Mouse (Mus musculus): ENCODE results near the gene Rec8. TPM values are rescaled to one million over a fixed set of nuclear protein-coding genes. Genes with fewer than 3 reads are reported as not detected.

Gene Rec8
- total and polyA plus RNA-seq, 2 experiments from 2014 or later: 12.2 to 12.8 TPM

DNA sequence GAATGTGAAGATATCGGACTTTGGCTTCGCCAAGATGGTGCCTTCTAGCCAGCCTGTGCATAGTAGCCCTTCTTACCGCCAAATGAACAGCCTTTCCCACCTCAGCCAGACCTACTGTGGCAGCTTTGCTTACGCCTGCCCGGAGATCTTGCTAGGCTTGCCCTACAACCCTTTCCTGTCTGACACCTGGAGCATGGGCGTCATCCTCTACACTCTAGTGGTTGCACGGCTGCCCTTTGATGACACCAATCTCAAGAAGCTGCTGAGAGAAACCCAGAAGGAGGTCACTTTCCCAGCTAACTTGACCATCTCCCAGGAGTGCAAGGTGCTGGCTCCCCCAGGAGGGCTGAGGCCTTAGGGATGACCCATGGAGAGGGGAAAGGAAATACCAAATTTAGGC, 33.7 kb downstream of the Rec8 start:
- WGBS: 89% methylated on average over 7 of the region's 7 CpGs
- no peak for TF ChIP-seq CTCF (IDR thresholded peaks at IDR 0.05; ENCODE audit: low read depth)
- Histone ChIP-seq H3K4me1 (ENCODE audit: insufficient read depth, low read length) (no peaks in the 10 kb centered on the region), H3K4me2 (ENCODE audit: low read depth, low read length) (no peak overlapping the region), H3K9ac (replicated peaks; ENCODE audit: low read length) (no peak overlapping the region), H3K36me3 (ENCODE audit: insufficient read depth, low read length) (no peaks in the 10 kb centered on the region), H3K4me3 (ENCODE audit: low read length) (no peak overlapping the region), H3K27me3 (ENCODE audit: insufficient read depth, low read length) (no peaks in the 10 kb centered on the region), H3K9me3 (ENCODE audit: low read length) (no peaks in the 10 kb centered on the region), H3K27ac (no peak overlapping the region)
- DNase-seq (ENCODE audit: low spot score) (no peak), ATAC-seq (no peak)

DNA sequence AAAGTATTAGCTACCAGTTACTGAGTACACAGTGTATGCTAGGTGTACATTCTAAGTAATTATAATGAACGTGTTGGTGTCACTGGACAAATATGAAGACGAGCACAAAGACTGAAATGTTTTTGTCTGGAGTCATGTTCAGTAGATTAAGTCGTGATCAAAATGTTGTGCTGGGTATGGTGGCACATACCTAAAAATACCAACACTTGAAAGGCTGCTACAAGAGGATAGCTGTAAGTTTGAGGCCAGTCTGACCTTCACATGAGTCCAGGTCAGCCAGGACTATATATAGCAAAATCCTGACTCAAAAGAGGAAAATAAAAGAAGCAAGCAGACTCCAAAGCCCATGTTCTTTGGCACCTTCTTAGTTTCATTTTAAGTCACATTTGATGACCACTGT, 39.1 kb downstream of the Rec8 start:
- Histone ChIP-seq H3K27me3 (ENCODE audit: insufficient read depth, low read length) (no peaks in the 10 kb centered on the region), H3K4me2 (ENCODE audit: low read depth, low read length) (no peak overlapping the region), H3K27ac (no peak overlapping the region), H3K36me3 (ENCODE audit: insufficient read depth, low read length) (peaks cover 8% of the 10 kb centered on the region; the same call in 1 of the 2 replicates), H3K4me3 (ENCODE audit: low read length) (no peak overlapping the region), H3K9ac (replicated peaks; ENCODE audit: low read length) (no peak overlapping the region), H3K9me3 (ENCODE audit: low read length) (no peaks in the 10 kb centered on the region), H3K4me1 (ENCODE audit: insufficient read depth, low read length) (no peaks in the 10 kb centered on the region; the same call in 1 of the 2 replicates)
- 87% methylated on average over 3 of the region's 3 CpGs for WGBS
- DNase-seq (ENCODE audit: low spot score): no peak
- TF ChIP-seq CTCF (IDR thresholded peaks at IDR 0.05; ENCODE audit: low read depth): no peak
- no peak for ATAC-seq

DNA sequence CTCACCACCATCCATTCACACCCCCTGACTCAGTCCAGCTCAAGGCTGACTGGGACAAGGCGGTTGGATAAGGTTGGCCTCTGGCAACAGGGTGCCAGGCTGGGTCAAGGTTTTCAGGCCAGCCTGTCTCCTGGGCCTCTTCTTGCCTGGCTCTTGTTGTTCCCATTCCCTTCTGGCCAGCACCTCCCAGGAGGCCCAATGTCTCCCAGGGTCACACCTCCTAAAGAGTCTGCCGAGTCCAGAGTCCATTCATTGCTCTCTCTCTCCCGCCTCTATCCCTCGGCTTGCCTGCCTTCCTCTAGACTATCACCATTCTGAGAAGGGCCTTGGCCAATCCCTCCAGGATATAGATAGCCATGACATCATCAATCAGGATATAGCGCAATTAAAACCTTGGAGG, 40.2 kb downstream of the Rec8 start:
- H3K4me2 ChIP-seq (ENCODE audit: low read depth, low read length): no peak overlapping the region
- DNase-seq (ENCODE audit: low spot score): no peak

DNA sequence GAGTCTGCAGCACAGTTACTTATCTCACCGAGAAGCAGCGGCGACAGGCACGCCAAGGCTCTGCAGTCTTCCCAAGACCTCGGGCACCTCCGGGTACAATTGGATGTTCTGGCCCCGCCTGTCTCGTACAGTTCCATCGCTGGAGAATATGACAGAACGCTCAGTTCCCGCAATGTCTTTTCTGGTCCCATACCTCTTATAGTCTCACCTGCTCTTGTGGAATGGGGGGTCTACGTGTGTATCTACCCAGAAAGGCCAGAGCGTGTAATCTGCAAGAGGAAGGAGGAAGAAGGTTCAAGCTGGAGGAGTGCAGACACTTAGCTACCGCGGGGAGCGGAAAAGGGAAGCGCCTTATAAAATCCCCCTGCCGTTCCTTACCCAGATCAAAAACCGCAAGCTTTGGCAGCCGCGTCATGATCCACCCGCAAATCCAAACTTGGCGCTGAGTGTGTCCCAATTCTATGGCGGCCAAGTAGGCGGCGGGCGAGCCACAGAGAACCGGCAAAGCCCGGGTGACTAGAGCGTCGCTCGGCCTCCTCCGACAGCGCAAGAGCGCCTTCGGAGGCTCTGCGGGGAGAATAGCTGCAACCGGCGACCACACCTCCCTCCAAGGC, 42.2 kb downstream of the Rec8 start, which contains the start of gene Mdp1:
TSS of gene Mdp1 (minus strand) at position 549 of the 614 bp plus-strand sequence.
- H3K27ac ChIP-seq: peak within 1 kb of the TSS; percentile 88
- H3K27me3 ChIP-seq (ENCODE audit: insufficient read depth, low read length): no peaks in the 10 kb centered on the region
- H3K36me3 ChIP-seq (ENCODE audit: insufficient read depth, low read length): peaks cover 21% of the 10 kb centered on the region; the same call in 1 of the 2 replicates
- DNase-seq (ENCODE audit: low spot score) (peak; percentile 96), ATAC-seq (peak; percentile 97)
- peak within 1 kb of the TSS; percentile 74 for H3K4me2 ChIP-seq (ENCODE audit: low read depth, low read length)
- under 1% methylated on average over 39 of the region's 39 CpGs for WGBS
- TF ChIP-seq CTCF (IDR thresholded peaks at IDR 0.05; ENCODE audit: low read depth): peak; percentile 69
- H3K4me3 ChIP-seq (ENCODE audit: low read length): peak within 1 kb of the TSS; percentile 70
- H3K9me3 ChIP-seq (ENCODE audit: low read length): no peaks in the 10 kb centered on the region
- H3K4me1 ChIP-seq (ENCODE audit: insufficient read depth, low read length): no peaks in the 10 kb centered on the region; the same call in 1 of the 2 replicates
- peak within 1 kb of the TSS; percentile 76 for H3K9ac ChIP-seq (replicated peaks; ENCODE audit: low read length)

More for the DNA sequence above, 40.2 kb downstream of the Rec8 start:
- H3K36me3 ChIP-seq (ENCODE audit: insufficient read depth, low read length): peaks cover 14% of the 10 kb centered on the region; the same call in 1 of the 2 replicates
- H3K27ac ChIP-seq: no peak overlapping the region
- no peaks in the 10 kb centered on the region; the same call in 1 of the 2 replicates for H3K4me1 ChIP-seq (ENCODE audit: insufficient read depth, low read length)
- no peak for TF ChIP-seq CTCF (IDR thresholded peaks at IDR 0.05; ENCODE audit: low read depth)
- WGBS: 91% methylated on average over 5 of the region's 5 CpGs
- no peak overlapping the region for H3K4me3 ChIP-seq (ENCODE audit: low read length)
- H3K27me3 ChIP-seq (ENCODE audit: insufficient read depth, low read length): no peaks in the 10 kb centered on the region
- H3K9me3 ChIP-seq (ENCODE audit: low read length): no peaks in the 10 kb centered on the region
- H3K9ac ChIP-seq (replicated peaks; ENCODE audit: low read length): no peak overlapping the region
- no peak for ATAC-seq

DNA sequence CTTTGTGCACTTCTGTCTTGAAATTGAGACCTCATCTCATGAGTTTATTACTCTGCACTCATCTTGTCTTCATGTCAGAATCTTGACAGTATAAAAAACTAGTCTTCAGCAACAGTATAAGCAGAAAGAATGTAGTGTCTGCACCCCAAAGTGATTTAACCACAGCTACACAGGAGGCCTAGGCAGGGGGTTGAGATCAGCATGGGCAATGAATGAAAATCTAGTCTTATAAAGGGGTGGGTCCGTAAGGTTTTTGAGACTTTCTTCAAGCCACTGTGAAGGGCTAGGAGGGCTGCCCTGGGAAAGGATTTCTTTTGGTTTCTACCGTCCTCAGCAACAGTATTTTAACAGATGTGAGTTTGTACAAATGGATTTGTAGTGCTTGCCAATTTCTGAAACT, 42.8 kb downstream of the Rec8 start:
- 29% methylated on average over 2 of the region's 2 CpGs for WGBS
- Histone ChIP-seq H3K9ac (replicated peaks; ENCODE audit: low read length) (no peak overlapping the region), H3K27me3 (ENCODE audit: insufficient read depth, low read length) (no peaks in the 10 kb centered on the region), H3K4me2 (ENCODE audit: low read depth, low read length) (peak overlapping the region; percentile 74), H3K27ac (0 out of 2 replicates have a peak overlapping the region, but pooled peaks have one; percentile 88), H3K4me1 (ENCODE audit: insufficient read depth, low read length) (no peaks in the 10 kb centered on the region; the same call in 1 of the 2 replicates), H3K4me3 (ENCODE audit: low read length) (peak overlapping the region; percentile 70; the same call in 1 of the 2 replicates), H3K36me3 (ENCODE audit: insufficient read depth, low read length) (peaks cover 21% of the 10 kb centered on the region; the same call in 1 of the 2 replicates), H3K9me3 (ENCODE audit: low read length) (no peaks in the 10 kb centered on the region)
- ATAC-seq: no peak
- DNase-seq (ENCODE audit: low spot score): no peak
- no peak for TF ChIP-seq CTCF (IDR thresholded peaks at IDR 0.05; ENCODE audit: low read depth)

DNA sequence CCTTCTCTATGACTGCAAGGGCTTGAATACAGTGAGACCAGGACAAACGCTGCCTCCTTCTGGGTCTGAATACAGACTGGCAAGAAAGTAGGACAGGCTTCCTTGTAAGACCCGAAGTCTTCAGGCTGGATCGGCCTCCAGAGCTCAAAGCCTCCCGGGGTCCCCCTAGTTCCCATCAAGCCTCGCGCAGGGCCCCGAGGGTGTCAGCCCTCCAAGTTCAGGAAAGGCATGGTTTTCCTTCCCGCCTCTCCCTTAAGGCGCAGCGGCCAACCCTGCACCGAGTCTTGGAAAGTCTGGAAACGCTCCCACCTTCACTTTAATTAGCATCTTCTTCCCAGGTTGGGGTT, 53.6 kb downstream of the Rec8 start:
- DNase-seq (ENCODE audit: low spot score): no peak

More for the DNA sequence above, 53.6 kb downstream of the Rec8 start:
- Histone ChIP-seq H3K4me1 (ENCODE audit: insufficient read depth, low read length) (peaks cover 4% of the 10 kb centered on the region), H3K36me3 (ENCODE audit: insufficient read depth, low read length) (peaks cover 13% of the 10 kb centered on the region; the same call in 1 of the 2 replicates), H3K27me3 (ENCODE audit: insufficient read depth, low read length) (no peaks in the 10 kb centered on the region), H3K4me3 (ENCODE audit: low read length) (peak overlapping the region; percentile 60), H3K9ac (replicated peaks; ENCODE audit: low read length) (peak overlapping the region; percentile 54), H3K27ac (peak overlapping the region; percentile 82), H3K9me3 (ENCODE audit: low read length) (no peaks in the 10 kb centered on the region), H3K4me2 (ENCODE audit: low read depth, low read length) (peak overlapping the region; percentile 62)
- no peak for TF ChIP-seq CTCF (IDR thresholded peaks at IDR 0.05; ENCODE audit: low read depth)
- WGBS: under 1% methylated on average over 12 of the region's 12 CpGs
- peak; percentile 60 for ATAC-seq
